Mouse (Mus musculus) myocyte (in vitro differentiated cells): Measurements from ENCODE around the gene Abcc4.

Experiments
- CEBPB ChIP-seq: IDR thresholded peaks from 2 replicates; pipeline ENCODE4 v1.6.1; 2011; ENCODE audit warnings: mild to moderate bottlenecking, moderate library complexity; ENCODE audit not compliant: poor library complexity, insufficient read depth, severe bottlenecking
- E2F4 ChIP-seq: IDR thresholded peaks from one replicate; pipeline ENCODE4 v1.6.1; 2011; ENCODE audit warnings: mild to moderate bottlenecking, control low read depth, moderate library complexity; ENCODE audit not compliant: insufficient read depth
- MAX ChIP-seq: IDR thresholded peaks from one replicate; pipeline ENCODE4 v1.6.1; 2011; ENCODE audit warnings: low read depth, mild to moderate bottlenecking, control low read depth
- MYOD1 ChIP-seq, 3 experiments: IDR thresholded peaks; one replicate each; pipeline ENCODE4 v1.6.1; 2011; ENCODE audit warnings: control low read depth in 2 of 3, low read depth in 2 of 3, mild to moderate bottlenecking in 2 of 3, moderate library complexity in 1 of 3; ENCODE audit not compliant: insufficient read length in 2 of 3, control insufficient read depth in 1 of 3
- MYOG ChIP-seq, 3 experiments: IDR thresholded peaks; one replicate each; pipeline ENCODE4 v1.6.1; 2011; ENCODE audit warnings: control low read depth in 2 of 3, low read depth in 2 of 3, mild to moderate bottlenecking in 2 of 3; ENCODE audit not compliant: insufficient read length in 2 of 3, control insufficient read depth in 1 of 3, insufficient read depth in 1 of 3
- POLR2A ChIP-seq: IDR thresholded peaks from one replicate; pipeline ENCODE4 v1.6.1; 2011; ENCODE audit warnings: low read depth, mild to moderate bottlenecking, control low read depth, moderate library complexity; ENCODE audit not compliant: insufficient read length
- POLR2AphosphoS2 ChIP-seq: IDR thresholded peaks from one replicate; pipeline ENCODE4 v1.6.1; 2011; ENCODE audit warnings: low read depth, control low read depth; ENCODE audit not compliant: insufficient read length
- REST ChIP-seq: IDR thresholded peaks from one replicate; pipeline ENCODE4 v1.6.1; 2011; ENCODE audit warnings: mild to moderate bottlenecking, control low read depth, moderate library complexity; ENCODE audit not compliant: insufficient read depth, insufficient read length
- TCF12 ChIP-seq: IDR thresholded peaks from one replicate; pipeline ENCODE4 v1.6.1; 2011; ENCODE audit warnings: mild to moderate bottlenecking, control low read depth; ENCODE audit not compliant: poor library complexity, insufficient read depth, severe bottlenecking
- TCF3 ChIP-seq: IDR thresholded peaks from one replicate; pipeline ENCODE4 v1.6.1; 2011; ENCODE audit warnings: low read depth, control low read depth; ENCODE audit not compliant: insufficient read length
- USF1 ChIP-seq: IDR thresholded peaks from one replicate; pipeline ENCODE4 v1.6.1; 2011; ENCODE audit warnings: low read depth, mild to moderate bottlenecking, control low read depth, moderate library complexity

DNA sequence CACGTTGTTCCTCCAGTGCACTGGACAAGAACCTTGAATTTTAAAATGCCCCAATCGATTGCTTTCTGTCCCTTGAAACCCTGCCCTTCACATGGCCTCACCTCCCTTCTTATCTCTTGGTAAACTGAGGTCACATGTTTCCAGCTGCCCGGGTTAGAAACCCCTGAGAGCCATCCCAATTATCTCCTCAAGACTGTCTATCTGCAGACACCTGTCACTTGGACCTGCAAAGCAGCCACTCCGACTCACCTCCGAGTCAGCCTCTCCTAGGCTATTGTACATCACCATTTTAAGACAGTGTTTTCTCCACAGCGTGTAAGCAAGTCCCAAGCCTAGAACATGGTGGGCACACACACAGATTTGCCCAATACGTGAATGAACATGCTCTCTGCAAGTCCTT is 31.8 kb downstream of the Abcc4 start:
- no peak for TF ChIP-seq POLR2A
- TF ChIP-seq USF1 = no peak
- no peak for TF ChIP-seq TCF3
- no peak for TF ChIP-seq MYOD1 (IDR thresholded peaks at IDR 0.05; ENCODE audit: control insufficient read depth in 1 of 3, insufficient read length in 2 of 3, low read depth in 2 of 3)
- no peak for TF ChIP-seq E2F4
- TF ChIP-seq MAX = no peak
- no peak for TF ChIP-seq MYOG (IDR thresholded peaks at IDR 0.05; ENCODE audit: control insufficient read depth in 1 of 3, insufficient read depth in 1 of 3, insufficient read length in 2 of 3, low read depth in 2 of 3)
- no peak for TF ChIP-seq TCF12
- no peak for TF ChIP-seq POLR2AphosphoS2
- TF ChIP-seq REST = no peak
- no peak for TF ChIP-seq CEBPB
